Mouse (Mus musculus): ENCODE results near the gene Il18bp.

GRCm38 (mm10) chr7:101974505-101974904 lies 44.0 kb downstream of the Il18bp start:
- TF ChIP-seq CTCF (conservative IDR thresholded peaks at IDR 0.05; ENCODE audit: insufficient read depth, insufficient read length, low read depth, low read length) (no peak), POLR2A (IDR thresholded peaks at IDR 0.05; ENCODE audit: low read depth, low read length) (no peak)

Measured in kidney, adult 2 months (tissue).